Mouse (Mus musculus) forebrain, embryonic 12.5 days (tissue): ENCODE data around the gene Mrpl24. TPM values are rescaled to one million over a fixed set of nuclear protein-coding genes. Genes with fewer than 3 reads are reported as not detected.

Experiments
- ATAC-seq: fragments of 200-750 bp; cut with Nextera tagmentation; 2 replicates; pipeline ENCODE4 v1.8.0; 2017; ENCODE audit warnings: moderate TSS enrichment; ENCODE audit not compliant: low FRiP score
- H3K27ac ChIP-seq: fragments of 300-500 bp; sonication (generic); 2 replicates; pipeline ENCODE4 v1.5.1; 2016; ENCODE audit warnings: mild to moderate bottlenecking
- H3K27me3 ChIP-seq: fragments of 300-500 bp; sonication (generic); 2 replicates; pipeline ENCODE4 v1.6.1; 2016; ENCODE audit warnings: mild to moderate bottlenecking
- H3K36me3 ChIP-seq: fragments of 300-500 bp; sonication (generic); replicated peaks from 2 replicates; pipeline ENCODE4 v1.6.1; 2016; ENCODE audit warnings: mild to moderate bottlenecking
- H3K4me1 ChIP-seq: fragments of 300-500 bp; sonication (generic); 2 replicates; pipeline ENCODE4 v1.6.1; 2016
- H3K4me2 ChIP-seq: fragments of 300-500 bp; sonication (generic); 2 replicates; pipeline ENCODE4 v1.6.1; 2016; ENCODE audit warnings: mild to moderate bottlenecking, moderate library complexity
- H3K4me3 ChIP-seq: fragments of 300-500 bp; sonication (generic); replicated peaks from 2 replicates; pipeline ENCODE4 v1.5.1; 2016; ENCODE audit warnings: mild to moderate bottlenecking
- H3K9ac ChIP-seq: fragments of 300-500 bp; sonication (generic); 2 replicates; pipeline ENCODE4 v1.6.1; 2016; ENCODE audit warnings: mild to moderate bottlenecking
- H3K9me3 ChIP-seq: fragments of 300-500 bp; sonication (generic); 2 replicates; pipeline ENCODE4 v1.6.1; 2016
- WGBS: fragments of 180-500 bp; shearing (Covaris S2); methylation state at CpG from one replicate; pipeline ENCODE4 v1.1.7; 2016; 5-methylcytosine and 5-hydroxymethylcytosine counted together
- polyA plus RNA-seq: library from polyadenylated mRNA; unstranded; fragments of >200 nt; fragmentation: Nextera tagmentation; extraction: Ambion mirVana; gene quantifications from 2 replicates; pipeline ENCODE4 v1.2.1, GENCODE M21; 2016

Mrpl24 gene
- polyA plus RNA-seq, 1 experiment from 2014 or later = 86.1 TPM

DNA sequence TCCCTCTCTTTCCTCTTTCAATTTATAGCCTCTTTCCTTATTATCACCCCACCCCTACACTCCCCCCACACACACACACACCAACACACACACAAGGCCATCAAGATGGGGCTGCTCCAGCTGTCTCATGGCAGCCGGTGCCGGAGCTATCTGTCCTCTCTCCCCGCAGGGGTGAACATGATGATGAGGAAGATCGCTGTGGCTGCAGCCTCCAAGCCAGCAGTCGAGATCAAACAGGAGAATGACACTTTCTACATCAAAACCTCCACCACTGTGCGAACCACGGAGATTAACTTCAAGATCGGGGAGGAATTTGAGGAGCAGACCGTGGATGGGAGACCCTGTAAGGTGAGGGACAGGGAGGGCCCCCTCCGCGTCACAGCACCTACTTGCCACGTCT, 32.6 kb downstream of the Mrpl24 start:
- Histone ChIP-seq H3K4me1 (peaks cover 59% of the 10 kb centered on the region), H3K4me3 (0 out of 2 replicates have a peak overlapping the region, but pooled peaks have one; percentile 5), H3K4me2 (peak overlapping the region; percentile 72), H3K36me3 (peaks cover 17% of the 10 kb centered on the region; the same call in 1 of the 2 replicates), H3K9ac (peak overlapping the region; percentile 25), H3K27ac (peak overlapping the region; percentile 16; the same call in 1 of the 2 replicates), H3K27me3 (0 out of 2 replicates have a peak, but pooled peaks cover 4% of the 10 kb centered on the region), H3K9me3 (no peaks in the 10 kb centered on the region)
- ATAC-seq = no peak
- WGBS = 23% methylated on average over 12 of the region's 12 CpGs

DNA sequence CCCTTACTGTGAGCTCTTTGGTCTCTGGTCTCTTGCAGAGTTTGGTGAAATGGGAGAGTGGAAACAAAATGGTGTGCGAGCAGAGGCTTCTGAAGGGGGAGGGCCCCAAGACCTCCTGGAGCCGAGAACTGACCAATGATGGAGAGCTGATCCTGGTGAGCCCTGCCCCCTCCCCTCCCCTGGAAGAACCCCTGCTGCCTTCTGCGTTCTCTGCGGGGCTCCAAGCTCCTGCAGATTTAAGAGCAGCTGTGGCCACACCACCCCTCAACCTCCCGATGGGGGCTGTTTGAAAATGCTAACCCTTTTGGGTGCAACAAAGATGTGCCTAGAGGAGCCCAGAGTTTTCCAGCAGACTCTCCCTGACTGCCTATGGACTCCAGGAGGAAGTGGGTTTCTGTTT, 33.1 kb downstream of the Mrpl24 start:
- Histone ChIP-seq H3K4me3 (0 out of 2 replicates have a peak overlapping the region, but pooled peaks have one; percentile 5), H3K4me2 (peak overlapping the region; percentile 72), H3K9me3 (no peaks in the 10 kb centered on the region), H3K27ac (peak overlapping the region; percentile 26; the same call in 1 of the 2 replicates), H3K36me3 (peaks cover 17% of the 10 kb centered on the region; the same call in 1 of the 2 replicates), H3K9ac (peak overlapping the region; percentile 25; the same call in 1 of the 2 replicates), H3K4me1 (peaks cover 54% of the 10 kb centered on the region), H3K27me3 (0 out of 2 replicates have a peak, but pooled peaks cover 4% of the 10 kb centered on the region)
- 4% methylated on average over 5 of the region's 5 CpGs for WGBS
- ATAC-seq = peak; percentile 45; the same call in 1 of the 2 replicates

DNA sequence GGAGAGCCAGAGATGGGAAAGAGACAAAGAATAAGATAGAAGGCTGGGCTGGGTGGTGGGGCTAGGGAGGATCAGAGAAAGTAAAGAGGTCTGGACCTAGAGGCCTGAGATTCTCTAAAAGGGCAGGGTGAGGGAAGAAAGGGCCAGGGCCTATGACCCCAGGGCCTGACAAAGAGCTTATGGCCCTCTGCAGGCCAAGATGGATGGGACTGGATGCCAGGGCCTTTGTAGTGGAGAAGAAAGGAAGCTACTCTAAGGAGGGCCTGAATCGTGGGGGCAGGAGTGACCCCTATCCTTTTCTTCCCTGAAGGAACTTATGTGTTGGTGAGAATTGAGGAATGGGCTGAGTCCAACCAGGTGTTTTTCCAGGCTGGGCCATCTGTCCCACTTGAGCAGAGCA, 38.8 kb downstream of the Mrpl24 start:
- ATAC-seq = no peak
- no peak overlapping the region for H3K4me2 ChIP-seq

DNA sequence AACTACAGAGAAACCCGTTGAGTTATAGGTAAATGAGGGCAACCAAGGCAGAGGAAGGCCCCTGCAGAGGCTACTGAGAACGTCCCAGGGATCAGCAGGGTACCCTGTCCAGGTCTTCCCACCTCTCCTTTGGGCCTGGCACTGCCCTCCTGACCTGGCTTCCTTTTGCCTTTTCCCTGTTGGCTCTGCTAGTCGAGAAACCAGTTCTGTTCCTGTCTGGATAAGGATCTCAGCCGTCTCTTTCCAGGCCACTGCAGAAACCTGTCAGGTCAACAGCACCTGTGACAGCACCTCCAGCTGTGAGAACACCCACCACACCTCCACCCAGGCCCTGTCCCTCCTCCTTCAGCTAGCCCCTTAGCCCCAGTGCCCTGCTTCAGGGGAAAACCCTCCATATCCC, 39.2 kb downstream of the Mrpl24 start:
- Histone ChIP-seq H3K9ac (0 out of 2 replicates have a peak overlapping the region, but pooled peaks have one; percentile 18), H3K4me2 (no peak overlapping the region), H3K27ac (peak overlapping the region; percentile 2; the same call in 1 of the 2 replicates), H3K9me3 (no peaks in the 10 kb centered on the region), H3K4me3 (no peak overlapping the region), H3K27me3 (no peaks in the 10 kb centered on the region), H3K36me3 (peaks cover 12% of the 10 kb centered on the region; the same call in 1 of the 2 replicates), H3K4me1 (peaks cover 31% of the 10 kb centered on the region)
- 26% methylated on average over 4 of the region's 4 CpGs for WGBS
- no peak for ATAC-seq

More for the DNA sequence above, 38.8 kb downstream of the Mrpl24 start:
- H3K27ac ChIP-seq = peak overlapping the region; percentile 2; the same call in 1 of the 2 replicates
- WGBS = 0% methylated on average over 1 of the region's 1 CpGs
- no peak overlapping the region for H3K4me3 ChIP-seq
- H3K4me1 ChIP-seq = peaks cover 31% of the 10 kb centered on the region
- no peaks in the 10 kb centered on the region for H3K9me3 ChIP-seq
- peaks cover 16% of the 10 kb centered on the region; the same call in 1 of the 2 replicates for H3K36me3 ChIP-seq
- H3K27me3 ChIP-seq = no peaks in the 10 kb centered on the region
- H3K9ac ChIP-seq = 0 out of 2 replicates have a peak overlapping the region, but pooled peaks have one; percentile 18

DNA sequence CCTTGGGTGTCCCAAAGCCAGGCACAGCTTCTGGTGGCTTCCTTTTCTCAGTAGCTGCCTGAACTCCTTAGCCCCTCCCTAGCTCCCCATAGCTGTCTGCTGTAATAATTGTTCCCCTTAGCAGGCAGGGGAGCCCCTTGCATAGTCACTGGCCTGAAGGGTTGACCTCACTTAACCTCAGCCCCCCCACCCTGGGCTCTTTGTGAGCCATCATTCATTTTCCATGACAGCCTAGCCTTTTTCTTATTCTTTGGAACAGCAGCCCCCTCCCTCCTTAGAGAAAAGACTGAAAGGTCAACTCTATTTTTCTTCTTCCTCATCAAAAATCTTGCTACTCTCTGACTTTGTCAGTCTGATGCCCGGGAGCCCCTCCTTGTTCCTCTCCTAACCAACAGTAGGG, 39.7 kb downstream of the Mrpl24 start:
- ATAC-seq = no peak
- 0 out of 2 replicates have a peak overlapping the region, but pooled peaks have one; percentile 97 for H3K27ac ChIP-seq
- H3K27me3 ChIP-seq = no peaks in the 10 kb centered on the region
- 24% methylated on average over 1 of the region's 1 CpGs for WGBS
- no peaks in the 10 kb centered on the region for H3K9me3 ChIP-seq
- no peak overlapping the region for H3K9ac ChIP-seq
- H3K36me3 ChIP-seq = 0 out of 2 replicates have a peak, but pooled peaks cover 7% of the 10 kb centered on the region
- no peak overlapping the region for H3K4me3 ChIP-seq
- H3K4me1 ChIP-seq = peaks cover 31% of the 10 kb centered on the region
- H3K4me2 ChIP-seq = no peak overlapping the region

DNA sequence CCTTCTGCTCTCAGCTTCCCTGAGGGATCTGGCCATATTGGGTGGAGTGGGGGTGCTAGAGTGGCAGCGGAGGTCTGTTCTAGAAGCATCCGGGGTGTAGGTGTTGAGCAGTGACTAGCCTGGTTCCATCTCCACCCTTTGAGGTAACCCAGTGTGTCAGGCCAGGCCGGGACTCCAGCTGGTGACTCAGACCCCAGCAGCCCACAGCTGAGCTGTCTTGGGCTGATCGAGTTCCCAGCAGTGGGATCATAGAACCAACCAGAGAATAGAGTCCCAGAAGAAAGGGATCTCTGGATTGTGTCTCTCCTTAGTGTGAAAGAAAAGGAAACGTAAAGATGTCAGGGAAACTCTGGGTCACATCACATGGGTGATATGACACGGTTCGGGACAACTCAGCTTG, 40.1 kb downstream of the Mrpl24 start:
- H3K4me2 ChIP-seq = no peak overlapping the region
- H3K9ac ChIP-seq = no peak overlapping the region
- H3K36me3 ChIP-seq = 0 out of 2 replicates have a peak, but pooled peaks cover 3% of the 10 kb centered on the region
- no peak for ATAC-seq
- 71% methylated on average over 7 of the region's 7 CpGs for WGBS
- H3K27me3 ChIP-seq = no peaks in the 10 kb centered on the region
- peak overlapping the region; percentile 97 for H3K27ac ChIP-seq
- H3K9me3 ChIP-seq = no peaks in the 10 kb centered on the region
- no peak overlapping the region for H3K4me3 ChIP-seq
- peaks cover 31% of the 10 kb centered on the region for H3K4me1 ChIP-seq

DNA sequence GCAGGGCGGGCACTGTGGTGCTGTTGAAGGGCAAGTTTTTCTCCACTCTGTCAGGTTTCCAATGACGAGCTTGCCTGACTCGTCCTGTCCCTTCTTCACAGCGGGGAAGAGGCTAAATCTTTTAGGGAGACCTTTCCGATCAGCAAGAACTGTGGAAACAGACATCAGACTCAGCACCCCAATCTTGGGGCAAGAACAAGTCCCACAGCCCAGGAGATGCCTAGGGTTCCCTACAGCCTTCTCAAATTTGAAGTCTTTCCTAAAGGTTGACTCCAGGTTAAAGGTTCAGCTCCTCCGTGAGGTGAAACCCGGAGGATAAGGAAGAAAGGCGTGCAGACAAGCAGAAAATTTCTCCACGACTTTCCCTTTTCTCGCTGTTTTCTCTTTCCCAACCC, 40.9 kb downstream of the Mrpl24 start:
- Histone ChIP-seq H3K9ac (peak overlapping the region; percentile 41), H3K36me3 (no peaks in the 10 kb centered on the region), H3K4me1 (peaks cover 31% of the 10 kb centered on the region), H3K27ac (peak overlapping the region; percentile 97), H3K27me3 (no peaks in the 10 kb centered on the region), H3K4me3 (peak overlapping the region; percentile 32), H3K4me2 (peak overlapping the region; percentile 65), H3K9me3 (no peaks in the 10 kb centered on the region)
- no peak for ATAC-seq
- WGBS = 2% methylated on average over 10 of the region's 10 CpGs

DNA sequence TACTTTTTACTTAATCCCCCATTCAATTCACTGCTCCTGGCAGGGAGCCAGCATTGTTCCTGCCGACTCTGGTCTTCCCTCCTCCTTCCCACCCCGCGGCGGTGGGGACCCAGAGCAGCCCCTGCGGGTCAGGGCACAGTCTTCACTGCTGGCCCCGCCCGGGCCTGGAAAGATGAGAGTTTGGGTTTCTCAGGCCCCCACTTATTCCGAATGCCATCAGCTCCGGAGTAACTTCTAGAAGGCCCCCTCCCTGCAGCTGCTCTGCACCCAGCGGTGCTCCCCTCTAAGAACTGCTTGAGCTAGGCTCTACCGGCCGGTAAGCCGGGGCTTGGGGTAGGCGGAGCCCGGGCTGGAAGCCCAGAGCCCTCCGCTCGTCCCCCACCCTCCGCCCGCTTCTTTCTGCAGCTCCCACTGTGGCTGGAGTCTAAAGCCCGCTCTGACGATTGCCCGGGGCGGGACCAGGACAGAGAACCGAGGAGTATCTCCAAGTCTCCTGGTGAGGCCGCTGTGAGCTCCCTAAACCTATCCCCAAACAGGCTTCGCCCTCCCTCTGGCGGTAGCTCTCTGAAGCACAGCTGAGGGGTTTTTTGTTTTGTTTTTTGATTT, 41.4 kb downstream of the Mrpl24 start:
- peak overlapping the region; percentile 41 for H3K9ac ChIP-seq
- WGBS = 1% methylated on average over 27 of the region's 27 CpGs
- peak overlapping the region; percentile 32 for H3K4me3 ChIP-seq
- H3K27ac ChIP-seq = peak overlapping the region; percentile 97
- ATAC-seq = peak; percentile 96
- H3K4me2 ChIP-seq = peak overlapping the region; percentile 65
- H3K4me1 ChIP-seq = peaks cover 31% of the 10 kb centered on the region
- no peaks in the 10 kb centered on the region for H3K27me3 ChIP-seq
- no peaks in the 10 kb centered on the region for H3K9me3 ChIP-seq
- no peaks in the 10 kb centered on the region for H3K36me3 ChIP-seq

DNA sequence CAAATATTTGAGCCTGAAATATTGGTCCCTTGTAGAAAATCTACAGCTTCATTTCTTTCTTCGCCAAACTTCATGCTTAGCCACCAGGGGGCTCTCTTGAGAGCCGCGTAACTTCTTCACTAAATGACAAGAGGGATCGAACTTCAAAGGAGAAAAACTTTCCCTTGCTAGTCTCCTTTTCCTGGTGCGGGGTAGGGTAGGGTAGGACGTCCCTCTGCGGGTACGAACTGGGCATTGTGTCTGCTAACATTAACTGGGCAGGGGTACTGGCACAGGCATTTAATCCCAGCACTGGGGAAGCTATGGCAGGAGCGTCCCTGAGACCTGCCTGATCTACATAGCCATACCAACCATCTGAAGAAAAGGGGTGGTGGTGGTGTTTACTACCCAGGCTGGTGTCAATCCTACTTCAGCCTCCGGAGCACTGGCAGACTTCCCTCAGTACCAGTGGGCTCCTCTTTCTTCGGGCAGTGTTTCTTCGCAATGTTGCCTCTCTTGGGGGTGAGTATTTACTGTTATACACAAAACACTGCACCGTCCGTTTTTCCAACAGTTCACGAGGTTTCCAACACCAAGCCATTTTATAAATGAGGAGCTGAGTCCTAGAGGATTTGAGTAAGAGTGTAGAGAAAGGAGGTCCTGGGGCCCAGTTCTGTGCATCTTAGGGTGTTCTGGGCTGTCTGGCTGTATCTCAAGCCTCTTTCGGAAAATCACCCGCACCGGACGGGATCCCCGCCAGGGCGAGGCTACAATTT, 51.1 kb downstream of the Mrpl24 start:
- H3K4me3 ChIP-seq = peak overlapping the region; percentile 75
- no peaks in the 10 kb centered on the region for H3K9me3 ChIP-seq
- peak overlapping the region; percentile 92 for H3K9ac ChIP-seq
- H3K4me2 ChIP-seq = peak overlapping the region; percentile 83
- peak overlapping the region; percentile 94 for H3K27ac ChIP-seq
- WGBS = 0% methylated on average over 21 of the region's 21 CpGs
- ATAC-seq = no peak
- H3K36me3 ChIP-seq = peaks cover 2% of the 10 kb centered on the region
- no peaks in the 10 kb centered on the region for H3K27me3 ChIP-seq
- H3K4me1 ChIP-seq = peaks cover 53% of the 10 kb centered on the region

DNA sequence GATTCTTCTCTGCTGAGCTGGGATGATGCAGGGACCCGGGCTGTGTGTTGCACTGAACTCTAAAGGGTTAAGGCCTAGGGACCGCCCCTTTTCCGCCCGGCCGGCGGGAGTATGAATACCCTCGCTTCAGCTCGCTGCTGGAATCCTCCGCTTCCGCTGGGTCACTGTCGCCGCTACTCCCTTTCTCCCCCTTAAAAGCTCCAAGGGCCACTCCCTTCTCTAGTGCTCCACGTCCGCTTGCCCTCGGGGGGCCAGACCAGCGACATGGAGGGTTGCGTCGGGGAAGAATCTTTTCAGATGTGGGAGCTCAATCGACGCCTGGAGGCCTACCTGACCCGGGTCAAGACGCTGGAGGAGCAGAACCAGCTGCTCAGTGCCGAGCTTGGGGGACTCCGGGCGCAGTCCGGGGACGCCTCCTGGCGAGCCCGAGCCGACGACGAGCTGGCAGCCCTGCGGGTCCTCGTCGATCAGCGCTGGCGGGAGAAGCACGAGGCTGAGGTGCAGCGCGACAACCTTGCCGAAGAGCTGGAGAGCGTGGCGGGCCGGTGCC, 51.7 kb downstream of the Mrpl24 start, which contains the start of gene Nes:
Nes (plus strand) TSS at position 140 of the 550 bp plus-strand sequence.
- Histone ChIP-seq H3K27ac (peak within 1 kb of the TSS; percentile 94), H3K27me3 (no peaks in the 10 kb centered on the region), H3K9me3 (no peaks in the 10 kb centered on the region), H3K4me2 (peak within 1 kb of the TSS; percentile 83), H3K36me3 (peaks cover 8% of the 10 kb centered on the region), H3K4me3 (peak within 1 kb of the TSS; percentile 75), H3K4me1 (peaks cover 57% of the 10 kb centered on the region), H3K9ac (peak within 1 kb of the TSS; percentile 92)
- under 1% methylated on average over 44 of the region's 44 CpGs for WGBS
- peak; percentile 72 for ATAC-seq

DNA sequence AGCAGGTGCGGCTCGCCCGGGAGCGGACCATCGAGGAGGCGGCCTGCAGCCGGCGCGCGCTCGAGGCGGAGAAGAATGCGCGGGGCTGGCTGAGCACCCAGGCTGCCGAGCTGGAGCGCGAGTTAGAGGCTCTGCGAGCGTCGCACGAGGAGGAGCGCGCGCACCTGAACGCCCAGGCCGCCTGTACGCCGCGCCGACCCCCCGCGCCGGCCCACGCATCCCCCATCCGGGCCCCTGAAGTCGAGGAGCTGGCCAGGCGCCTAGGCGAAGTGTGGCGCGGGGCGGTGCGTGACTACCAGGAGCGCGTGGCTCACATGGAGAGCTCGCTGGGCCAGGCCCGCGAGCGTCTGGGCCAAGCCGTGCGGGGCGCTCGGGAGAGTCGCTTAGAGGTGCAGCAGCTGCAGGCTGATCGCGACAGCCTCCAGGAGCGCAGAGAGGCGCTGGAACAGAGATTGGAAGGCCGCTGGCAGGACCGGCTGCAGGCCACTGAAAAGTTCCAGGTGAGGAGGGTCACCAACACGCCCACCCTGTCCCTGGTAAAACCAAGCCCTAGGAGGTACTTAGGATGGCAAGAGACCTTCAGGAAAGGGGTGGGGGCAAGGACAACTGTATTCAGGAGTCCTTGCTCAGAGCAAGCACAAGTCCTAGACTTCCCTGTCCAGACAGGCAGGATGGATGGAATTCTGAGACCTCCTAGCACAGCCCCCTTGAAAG, 52.3 kb downstream of the Mrpl24 start:
- Histone ChIP-seq H3K9me3 (no peaks in the 10 kb centered on the region), H3K27me3 (no peaks in the 10 kb centered on the region), H3K4me1 (peaks cover 57% of the 10 kb centered on the region), H3K36me3 (peaks cover 14% of the 10 kb centered on the region), H3K9ac (peak overlapping the region; percentile 92), H3K27ac (peak overlapping the region; percentile 94), H3K4me3 (peak overlapping the region; percentile 75), H3K4me2 (peak overlapping the region; percentile 83)
- peak; percentile 5 for ATAC-seq
- under 1% methylated on average over 59 of the region's 60 CpGs for WGBS
